Mouse (Mus musculus): ENCODE results near the gene Gm11172. TPM values are rescaled to one million over a fixed set of nuclear protein-coding genes. Genes with fewer than 3 reads are reported as not detected.

Gm11172 gene
- total RNA-seq, 2 experiments from 2014 or later: not detected

- no peak for DNase-seq (ENCODE audit: low spot score in 2 of 2)
- intact Hi-C loops (cut with DNase I): no loop called here
Measured at GRCm38 (mm10) chr16:10825840-10826239, 13.1 kb downstream of the Gm11172 start.

GRCm38 (mm10) chr16:10827269-10827668 lies 14.6 kb downstream of the Gm11172 start:
- DNase-seq (ENCODE audit: low spot score in 2 of 2): no peak
- intact Hi-C loops (cut with DNase I): no loop called here

- intact Hi-C loops (cut with DNase I): no loop called here
- DNase-seq (ENCODE audit: low spot score in 2 of 2): no peak
Measured at GRCm38 (mm10) chr16:10827766-10828460, 15.2 kb downstream of the Gm11172 start.

GRCm38 (mm10) chr16:10828461-10828805 lies 15.7 kb downstream of the Gm11172 start:
- DNase-seq (ENCODE audit: low spot score in 2 of 2): no peak
- intact Hi-C loops (cut with DNase I): no loop called here

- DNase-seq (ENCODE audit: low spot score in 2 of 2): no peak
- intact Hi-C loops (cut with DNase I): no loop called here
Measured at GRCm38 (mm10) chr16:10834542-10834910, 21.8 kb downstream of the Gm11172 start.

- intact Hi-C loops (cut with DNase I): loop anchor here (5.0 kb wide), 1 partner anchor 408 kb away; no protein-coding TSS in a partner anchor
- DNase-seq (ENCODE audit: low spot score in 2 of 2): peak; percentile 80 to 81
Measured at GRCm38 (mm10) chr16:10834911-10835587, 22.3 kb downstream of the Gm11172 start, which contains the start of gene Rmi2. Gene Rmi2 (plus strand): TSS chr16:10835059.

GRCm38 (mm10) chr16:10836388-10836787 lies 23.7 kb downstream of the Gm11172 start:
- intact Hi-C loops (cut with DNase I): loop anchor here (5.0 kb wide), 1 partner anchor 409 kb away; no protein-coding TSS in a partner anchor

GRCm38 (mm10) chr16:10837250-10837649 lies 24.5 kb downstream of the Gm11172 start:
- intact Hi-C loops (cut with DNase I): loop anchor here (5.0 kb wide), 1 partner anchor 410 kb away; no protein-coding TSS in a partner anchor
- DNase-seq (ENCODE audit: low spot score in 2 of 2): no peak

More at GRCm38 (mm10) chr16:10836388-10836787, 23.7 kb downstream of the Gm11172 start:
- no peak for DNase-seq (ENCODE audit: low spot score in 2 of 2)

- intact Hi-C loops (cut with DNase I): loop anchor here (5.0 kb wide), 1 partner anchor 411 kb away; no protein-coding TSS in a partner anchor
Measured at GRCm38 (mm10) chr16:10837903-10838302, 25.2 kb downstream of the Gm11172 start.

GRCm38 (mm10) chr16:10838487-10839245 lies 26.0 kb downstream of the Gm11172 start:
- intact Hi-C loops (cut with DNase I): loop anchor here (5.0 kb wide), 1 partner anchor 411 kb away; no protein-coding TSS in a partner anchor
- DNase-seq (ENCODE audit: low spot score in 2 of 2): no peak

More at GRCm38 (mm10) chr16:10837903-10838302, 25.2 kb downstream of the Gm11172 start:
- no peak for DNase-seq (ENCODE audit: low spot score in 2 of 2)

- intact Hi-C loops (cut with DNase I): no loop called here
Measured at GRCm38 (mm10) chr16:10840018-10840417, 27.3 kb downstream of the Gm11172 start.

GRCm38 (mm10) chr16:10842282-10842855 lies 29.7 kb downstream of the Gm11172 start:
- intact Hi-C loops (cut with DNase I): no loop called here
- DNase-seq (ENCODE audit: low spot score in 2 of 2): no peak

More at GRCm38 (mm10) chr16:10840018-10840417, 27.3 kb downstream of the Gm11172 start:
- DNase-seq (ENCODE audit: low spot score in 2 of 2): no peak

- intact Hi-C loops (cut with DNase I): loop anchor here (2.0 kb wide), 1 partner anchor 203 kb away; no protein-coding TSS in a partner anchor
- no peak for DNase-seq (ENCODE audit: low spot score in 2 of 2)
Measured at GRCm38 (mm10) chr16:10843486-10844318, 31.0 kb downstream of the Gm11172 start.

GRCm38 (mm10) chr16:10844319-10844670 lies 31.6 kb downstream of the Gm11172 start:
- no peak for DNase-seq (ENCODE audit: low spot score in 2 of 2)
- intact Hi-C loops (cut with DNase I): loop anchor here (2.0 kb wide), 1 partner anchor 203 kb away; no protein-coding TSS in a partner anchor

GRCm38 (mm10) chr16:10845952-10846351 lies 33.2 kb downstream of the Gm11172 start:
- intact Hi-C loops (cut with DNase I): loop anchor here (2.0 to 5.0 kb wide), 3 partner anchors 59 to 274 kb away; no protein-coding TSS in a partner anchor
- DNase-seq (ENCODE audit: low spot score in 2 of 2): no peak

- intact Hi-C loops (cut with DNase I): loop anchor here (2.0 to 5.0 kb wide), 2 partner anchors 60 to 274 kb away; no protein-coding TSS in a partner anchor
- peak; percentile 42 to 63 for DNase-seq (ENCODE audit: low spot score in 2 of 2)
Measured at GRCm38 (mm10) chr16:10846503-10846902, 33.8 kb downstream of the Gm11172 start.

GRCm38 (mm10) chr16:10849965-10850861 lies 37.5 kb downstream of the Gm11172 start:
- DNase-seq (ENCODE audit: low spot score in 2 of 2): peak; percentile 27 to 55
- intact Hi-C loops (cut with DNase I): loop anchor here (5.0 kb wide), 1 partner anchor 278 kb away; no protein-coding TSS in a partner anchor

Measured in left cerebral cortex, postnatal 25 days (tissue).